Mouse (Mus musculus) neural tube, embryonic 15.5 days (tissue): ENCODE results near the gene Ap5b1. TPM values are rescaled to one million over a fixed set of nuclear protein-coding genes. Genes with fewer than 3 reads are reported as not detected.

Experiments
- ATAC-seq: fragments of 200-750 bp; cut with Nextera tagmentation; 2 replicates; pipeline ENCODE4 v1.8.0; 2017; ENCODE audit warnings: mild to moderate bottlenecking, moderate TSS enrichment, moderate library complexity; ENCODE audit not compliant: low FRiP score
- H3K27ac ChIP-seq: fragments of 300-500 bp; sonication (generic); replicated peaks from 2 replicates; pipeline ENCODE4 v1.5.1; 2015; ENCODE audit warnings: mild to moderate bottlenecking, inconsistent platforms
- H3K27me3 ChIP-seq: fragments of 300-500 bp; sonication (generic); replicated peaks from 2 replicates; pipeline ENCODE4 v1.6.1; 2015; ENCODE audit warnings: inconsistent platforms
- H3K36me3 ChIP-seq: fragments of 300-500 bp; sonication (generic); 2 replicates; pipeline ENCODE4 v1.6.1; 2015; ENCODE audit warnings: inconsistent platforms
- H3K4me1 ChIP-seq: fragments of 300-500 bp; sonication (generic); 2 replicates; pipeline ENCODE4 v1.6.1; 2015; ENCODE audit warnings: inconsistent platforms
- H3K4me2 ChIP-seq: fragments of 300-500 bp; sonication (generic); 2 replicates; pipeline ENCODE4 v1.6.1; 2015; ENCODE audit warnings: inconsistent platforms, mild to moderate bottlenecking, moderate library complexity
- H3K4me3 ChIP-seq: fragments of 300-500 bp; sonication (generic); replicated peaks from 2 replicates; pipeline ENCODE4 v1.5.1; 2015; ENCODE audit warnings: mild to moderate bottlenecking, inconsistent platforms
- H3K9ac ChIP-seq: fragments of 300-500 bp; sonication (generic); replicated peaks from 2 replicates; pipeline ENCODE4 v1.6.1; 2015; ENCODE audit warnings: mild to moderate bottlenecking, inconsistent platforms
- H3K9me3 ChIP-seq: fragments of 300-500 bp; sonication (generic); replicated peaks from 2 replicates; pipeline ENCODE4 v1.6.1; 2016; ENCODE audit warnings: inconsistent platforms
- whole genome bisulfite sequencing: fragments of 180-500 bp; shearing (Covaris S2); methylation state at CpG from one replicate; pipeline ENCODE4 v1.1.7; 2015; ENCODE audit warnings: mixed read lengths; 5-methylcytosine and 5-hydroxymethylcytosine counted together
- polyA plus RNA-seq: library from polyadenylated mRNA; unstranded; fragments of >200 nt; fragmentation: Nextera tagmentation; extraction: Ambion mirVana; gene quantifications from 2 replicates; pipeline ENCODE4 v1.2.1, GENCODE M21; 2015

Ap5b1 gene
- 2.7 and 4.7 TPM in 2 replicates for polyA plus RNA-seq

DNA sequence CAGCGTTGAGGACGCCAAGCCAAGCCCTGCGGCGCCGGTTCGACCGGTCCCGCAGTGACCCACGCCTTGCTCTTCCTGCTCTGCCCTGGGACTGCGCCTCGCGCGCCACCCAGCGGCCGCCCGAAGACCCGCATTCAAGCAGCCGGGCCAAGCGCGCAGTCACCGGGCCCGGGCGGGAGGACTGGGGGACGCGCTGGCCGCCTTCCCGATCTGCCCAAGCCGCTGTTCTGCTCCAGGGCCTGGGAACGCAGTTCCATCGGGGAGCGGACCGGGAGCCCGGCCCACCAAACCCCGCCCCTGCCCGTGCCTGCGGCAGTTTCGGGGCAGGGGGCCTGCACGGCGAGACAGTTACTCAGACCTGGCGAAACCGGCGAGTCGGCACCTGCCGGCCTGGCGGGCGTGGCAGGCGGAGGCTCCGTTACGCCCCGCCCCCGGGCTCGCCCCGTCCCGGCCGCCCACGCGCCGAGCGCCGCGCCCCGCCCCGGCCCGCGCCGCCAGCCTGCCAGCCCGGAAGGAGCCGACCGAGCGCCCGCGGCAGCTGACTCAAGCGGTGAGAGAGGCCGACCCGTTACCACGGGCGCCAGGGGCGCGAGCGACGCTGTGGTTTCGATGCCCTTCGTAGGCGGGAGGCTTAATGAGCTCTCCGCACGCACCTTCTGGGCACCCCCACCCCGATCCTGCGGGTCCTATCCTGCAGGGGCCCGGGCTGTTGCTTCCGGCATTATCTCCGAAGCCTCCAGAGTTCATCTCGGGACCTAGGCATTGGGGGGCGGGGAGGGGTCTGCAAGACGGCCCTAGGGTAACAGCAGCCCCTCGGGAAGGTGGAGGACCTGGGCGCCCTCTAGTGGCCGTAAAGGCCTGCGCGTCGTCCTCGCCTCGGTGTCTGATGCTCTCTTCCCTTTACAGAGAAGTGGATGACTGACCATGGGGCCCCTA, at the start of gene Ap5b1:
Ap5b1 (plus strand) TSS at position 492 of the 936 bp plus-strand sequence.
- under 1% methylated on average over 92 of the region's 102 CpGs for WGBS
- ATAC-seq = peak; percentile 92
- H3K4me1 ChIP-seq = peaks cover 27% of the 10 kb centered on the region
- peak within 1 kb of the TSS; percentile 86 for H3K4me2 ChIP-seq
- H3K9me3 ChIP-seq = no peaks in the 10 kb centered on the region
- peak within 1 kb of the TSS; percentile 87 for H3K4me3 ChIP-seq
- H3K27ac ChIP-seq = peak within 1 kb of the TSS; percentile 89
- H3K27me3 ChIP-seq = peaks cover 37% of the 10 kb centered on the region
- H3K9ac ChIP-seq = peak within 1 kb of the TSS; percentile 78
- H3K36me3 ChIP-seq = peaks cover 20% of the 10 kb centered on the region

DNA sequence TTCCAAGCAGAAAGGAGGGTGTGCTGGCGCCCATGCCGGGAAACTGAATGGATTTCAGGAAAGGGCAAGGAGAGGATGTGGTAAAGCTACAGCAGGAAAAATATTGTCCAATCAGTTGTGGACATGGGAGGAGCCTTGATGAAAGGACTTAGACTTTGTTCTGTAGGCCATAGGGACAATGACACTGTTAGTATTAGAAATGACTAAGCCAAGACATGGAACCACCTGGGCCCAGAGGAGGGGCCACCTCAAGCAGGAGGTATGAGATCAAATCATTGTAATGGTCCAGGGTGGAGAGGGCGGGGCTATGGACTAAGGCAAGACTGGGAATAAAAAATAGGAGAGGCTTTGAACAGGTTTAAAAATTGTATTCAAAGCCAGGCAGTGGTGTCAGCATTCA, 49.1 kb upstream of the Ap5b1 start:
- H3K9ac ChIP-seq = no peak overlapping the region
- no peaks in the 10 kb centered on the region for H3K4me1 ChIP-seq
- H3K4me2 ChIP-seq = no peak overlapping the region
- H3K4me3 ChIP-seq = no peak overlapping the region
- ATAC-seq = no peak
- no peaks in the 10 kb centered on the region for H3K9me3 ChIP-seq
- H3K36me3 ChIP-seq = no peaks in the 10 kb centered on the region
- no peaks in the 10 kb centered on the region for H3K27me3 ChIP-seq
- no peak overlapping the region for H3K27ac ChIP-seq
- WGBS = 88% methylated on average over 3 of the region's 3 CpGs

DNA sequence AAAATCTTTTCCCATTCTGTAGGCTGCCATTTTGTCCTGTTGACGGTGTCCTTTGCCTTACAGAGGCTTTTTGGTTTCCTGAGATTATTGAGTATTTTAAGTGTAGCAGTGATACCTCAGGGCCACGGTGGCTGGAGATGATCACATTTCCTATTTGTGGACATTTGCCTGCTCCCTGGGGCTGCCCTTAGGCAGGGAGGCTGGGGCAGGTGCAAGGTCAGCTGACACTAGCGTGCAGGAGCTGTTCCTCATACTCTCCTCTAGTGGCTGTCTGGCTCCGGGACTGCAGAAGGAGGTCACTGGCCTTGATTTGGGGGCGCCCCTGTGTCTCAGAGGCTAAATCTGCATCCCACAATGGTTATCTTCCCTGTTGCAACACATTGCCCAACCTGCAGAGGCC, 42.6 kb upstream of the Ap5b1 start:
- Histone ChIP-seq H3K27ac (no peak overlapping the region), H3K9ac (no peak overlapping the region), H3K9me3 (no peaks in the 10 kb centered on the region), H3K27me3 (no peaks in the 10 kb centered on the region), H3K36me3 (no peaks in the 10 kb centered on the region), H3K4me3 (no peak overlapping the region), H3K4me2 (no peak overlapping the region), H3K4me1 (peaks cover 13% of the 10 kb centered on the region)
- 75% methylated on average over 5 of the region's 5 CpGs for whole genome bisulfite sequencing
- ATAC-seq = no peak

DNA sequence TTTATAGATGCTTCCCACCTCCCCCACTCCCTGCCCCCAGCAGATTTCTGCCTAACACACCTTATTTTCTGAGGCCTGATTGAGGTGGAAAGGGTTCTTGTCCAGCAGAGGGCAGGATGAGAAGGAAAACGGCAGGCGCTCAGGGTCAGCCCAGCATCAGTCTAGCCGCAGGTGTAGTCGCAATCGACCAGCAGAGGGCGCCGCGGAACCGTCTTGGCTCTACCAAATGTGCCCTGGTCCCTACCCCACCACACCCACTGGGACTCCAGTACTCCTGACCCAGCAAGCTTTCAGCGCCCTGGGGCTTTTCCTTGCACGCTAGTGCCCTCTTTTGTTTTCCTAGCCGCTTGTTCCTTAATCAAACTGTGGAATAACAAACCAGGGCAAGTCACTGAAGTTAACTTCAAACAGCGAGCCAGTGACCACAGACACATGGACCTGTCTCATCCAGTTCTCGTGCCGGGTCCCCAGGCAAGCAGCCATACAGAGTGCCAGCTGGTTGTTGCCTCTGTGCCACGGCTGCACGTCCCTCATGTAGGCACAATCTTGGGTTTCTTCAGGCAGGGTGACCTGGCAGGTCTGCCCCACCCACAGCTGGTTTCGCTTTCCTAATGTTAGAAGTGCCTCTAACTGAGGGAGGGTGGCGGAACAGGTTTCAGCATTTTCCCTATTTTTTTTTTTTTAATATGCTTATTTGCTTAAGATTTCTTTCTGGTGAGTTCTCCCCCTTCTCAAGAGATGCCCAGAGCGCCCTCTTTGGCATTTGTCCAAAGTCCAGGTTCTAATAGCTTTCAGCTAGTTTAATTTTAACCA, 38.3 kb upstream of the Ap5b1 start:
- peak; percentile 84; the same call in 1 of the 2 replicates for ATAC-seq

DNA sequence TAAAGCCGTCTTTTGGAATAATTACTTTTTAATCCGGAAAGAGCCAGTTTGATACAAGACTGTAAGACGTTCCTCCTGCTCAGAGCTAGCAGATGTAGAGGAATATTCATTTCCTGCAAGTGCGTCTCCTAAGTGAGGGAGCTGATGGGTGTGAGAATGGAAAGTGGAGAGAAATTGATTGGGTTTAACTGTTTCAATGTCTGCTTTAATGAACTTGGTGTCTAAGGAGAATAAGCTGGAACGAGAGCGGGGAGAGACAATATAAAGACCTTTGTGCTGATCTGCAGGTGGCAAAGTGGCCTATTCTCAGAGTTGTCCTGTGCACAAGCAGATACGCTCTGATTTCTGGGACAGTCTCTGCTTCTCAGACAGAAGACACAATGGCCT, 37.7 kb upstream of the Ap5b1 start:
- Histone ChIP-seq H3K9ac (no peak overlapping the region), H3K27me3 (peaks cover 8% of the 10 kb centered on the region; the same call in 1 of the 2 replicates), H3K27ac (no peak overlapping the region), H3K4me2 (peak overlapping the region; percentile 48; the same call in 1 of the 2 replicates), H3K4me1 (peaks cover 15% of the 10 kb centered on the region), H3K4me3 (no peak overlapping the region), H3K9me3 (no peaks in the 10 kb centered on the region), H3K36me3 (no peaks in the 10 kb centered on the region)
- no peak for ATAC-seq
- WGBS = 23% methylated on average over 7 of the region's 7 CpGs

More for the DNA sequence above, 38.3 kb upstream of the Ap5b1 start:
- Histone ChIP-seq H3K9me3 (no peaks in the 10 kb centered on the region), H3K27me3 (peaks cover 8% of the 10 kb centered on the region; the same call in 1 of the 2 replicates), H3K36me3 (no peaks in the 10 kb centered on the region), H3K4me1 (peaks cover 15% of the 10 kb centered on the region), H3K4me3 (0 out of 2 replicates have a peak overlapping the region, but pooled peaks have one; percentile 2), H3K9ac (no peak overlapping the region), H3K4me2 (peak overlapping the region; percentile 48), H3K27ac (no peak overlapping the region)
- 13% methylated on average over 20 of the region's 20 CpGs for WGBS

DNA sequence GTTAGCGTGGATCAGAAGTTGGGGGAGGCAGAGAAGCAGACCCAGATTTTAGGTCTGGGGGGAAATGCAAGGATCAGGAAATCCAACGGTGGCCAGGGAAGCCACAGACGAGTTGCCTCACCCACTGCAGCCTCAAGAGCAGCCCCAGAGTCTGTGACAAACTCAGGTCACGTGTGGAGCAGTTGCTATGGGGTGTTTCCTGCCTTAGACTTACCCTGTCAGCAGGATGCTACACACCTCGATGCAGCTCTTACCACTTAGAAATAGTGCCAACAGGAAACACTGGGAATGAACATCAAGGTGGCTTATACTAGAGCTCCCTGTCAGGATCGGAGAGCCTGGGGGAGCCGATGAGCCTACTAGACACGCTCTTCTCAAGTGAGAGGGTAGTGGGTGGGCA, 35.3 kb upstream of the Ap5b1 start:
- WGBS = 76% methylated on average over 8 of the region's 8 CpGs

DNA sequence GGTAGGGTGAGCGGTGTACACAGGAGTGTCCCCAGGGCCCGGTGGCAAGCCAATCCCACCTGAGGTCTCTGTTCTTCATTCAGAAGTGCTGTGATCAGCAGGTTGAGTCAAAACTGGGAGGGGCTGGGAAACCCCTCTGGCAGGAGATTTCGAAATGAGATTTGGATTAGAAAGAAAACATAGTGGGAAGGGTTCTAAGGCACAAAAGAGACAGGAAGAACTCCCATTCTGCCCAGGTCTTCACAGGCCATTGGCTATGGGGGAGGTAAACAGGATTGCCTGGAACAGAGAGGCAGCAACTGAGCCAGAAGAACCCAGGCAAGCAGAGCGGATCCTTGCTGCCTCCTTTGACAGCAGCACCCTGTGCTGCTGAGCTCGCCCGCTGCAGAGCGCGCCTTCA, 29.0 kb upstream of the Ap5b1 start:
- H3K4me1 ChIP-seq = no peaks in the 10 kb centered on the region
- H3K4me3 ChIP-seq = no peak overlapping the region
- H3K9me3 ChIP-seq = no peaks in the 10 kb centered on the region
- no peaks in the 10 kb centered on the region for H3K27me3 ChIP-seq
- no peak overlapping the region for H3K9ac ChIP-seq
- no peak overlapping the region for H3K4me2 ChIP-seq
- H3K36me3 ChIP-seq = no peaks in the 10 kb centered on the region
- no peak overlapping the region for H3K27ac ChIP-seq
- 81% methylated on average over 8 of the region's 8 CpGs for WGBS
- ATAC-seq = no peak

More for the DNA sequence above, 35.3 kb upstream of the Ap5b1 start:
- H3K27me3 ChIP-seq = peaks cover 8% of the 10 kb centered on the region; the same call in 1 of the 2 replicates
- H3K9ac ChIP-seq = no peak overlapping the region
- H3K4me3 ChIP-seq = no peak overlapping the region
- no peaks in the 10 kb centered on the region for H3K36me3 ChIP-seq
- H3K4me2 ChIP-seq = no peak overlapping the region
- H3K4me1 ChIP-seq = peaks cover 15% of the 10 kb centered on the region
- no peak for ATAC-seq
- no peaks in the 10 kb centered on the region for H3K9me3 ChIP-seq
- no peak overlapping the region for H3K27ac ChIP-seq

DNA sequence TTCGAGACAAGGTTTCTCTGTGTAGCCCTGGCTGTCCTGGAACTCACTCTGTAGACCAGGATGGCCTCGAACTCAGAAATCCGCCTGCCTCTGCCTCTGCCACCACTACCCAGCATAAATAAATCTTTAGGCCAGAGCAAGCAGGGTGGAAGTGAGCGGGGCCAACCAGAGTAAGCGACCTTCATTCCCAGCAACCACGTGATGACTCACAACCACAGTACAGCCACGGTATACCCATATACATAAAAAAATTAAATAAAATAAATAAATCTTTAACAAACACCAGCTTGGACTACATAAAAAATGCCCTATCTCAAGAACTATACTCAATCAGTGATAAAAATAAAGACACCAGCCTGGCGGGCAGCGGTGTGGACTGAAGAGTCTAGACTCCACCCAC, 24.5 kb upstream of the Ap5b1 start:
- Histone ChIP-seq H3K27ac (no peak overlapping the region), H3K36me3 (no peaks in the 10 kb centered on the region), H3K9me3 (no peaks in the 10 kb centered on the region), H3K9ac (no peak overlapping the region), H3K4me3 (no peak overlapping the region), H3K4me2 (no peak overlapping the region), H3K27me3 (no peaks in the 10 kb centered on the region), H3K4me1 (no peaks in the 10 kb centered on the region)
- WGBS = 91% methylated on average over 9 of the region's 9 CpGs
- ATAC-seq = no peak

DNA sequence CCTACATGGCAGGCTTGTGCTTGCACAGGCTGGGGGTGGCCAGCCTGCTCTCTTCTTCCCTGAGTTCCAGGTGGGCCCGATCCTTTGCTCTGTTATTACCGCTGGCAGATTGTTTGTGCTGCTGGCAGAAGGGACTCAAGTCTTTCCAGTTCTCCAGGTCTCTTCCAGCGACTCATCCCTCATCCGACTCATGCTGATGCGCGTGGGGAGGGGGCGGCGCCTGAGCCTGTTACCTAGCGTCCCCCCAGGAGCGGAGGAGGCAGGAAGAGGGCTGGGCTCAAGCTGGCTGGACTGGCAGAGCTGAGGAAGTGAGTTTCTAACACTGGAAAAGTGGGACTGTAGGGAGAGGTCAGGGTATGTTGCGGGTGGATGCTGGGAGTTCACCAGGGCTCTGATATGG, 23.8 kb upstream of the Ap5b1 start:
- H3K36me3 ChIP-seq = no peaks in the 10 kb centered on the region
- H3K4me3 ChIP-seq = no peak overlapping the region
- ATAC-seq = no peak
- no peaks in the 10 kb centered on the region for H3K27me3 ChIP-seq
- 65% methylated on average over 11 of the region's 11 CpGs for WGBS
- no peak overlapping the region for H3K9ac ChIP-seq
- no peak overlapping the region for H3K27ac ChIP-seq
- no peak overlapping the region for H3K4me2 ChIP-seq
- H3K9me3 ChIP-seq = no peaks in the 10 kb centered on the region
- no peaks in the 10 kb centered on the region for H3K4me1 ChIP-seq

DNA sequence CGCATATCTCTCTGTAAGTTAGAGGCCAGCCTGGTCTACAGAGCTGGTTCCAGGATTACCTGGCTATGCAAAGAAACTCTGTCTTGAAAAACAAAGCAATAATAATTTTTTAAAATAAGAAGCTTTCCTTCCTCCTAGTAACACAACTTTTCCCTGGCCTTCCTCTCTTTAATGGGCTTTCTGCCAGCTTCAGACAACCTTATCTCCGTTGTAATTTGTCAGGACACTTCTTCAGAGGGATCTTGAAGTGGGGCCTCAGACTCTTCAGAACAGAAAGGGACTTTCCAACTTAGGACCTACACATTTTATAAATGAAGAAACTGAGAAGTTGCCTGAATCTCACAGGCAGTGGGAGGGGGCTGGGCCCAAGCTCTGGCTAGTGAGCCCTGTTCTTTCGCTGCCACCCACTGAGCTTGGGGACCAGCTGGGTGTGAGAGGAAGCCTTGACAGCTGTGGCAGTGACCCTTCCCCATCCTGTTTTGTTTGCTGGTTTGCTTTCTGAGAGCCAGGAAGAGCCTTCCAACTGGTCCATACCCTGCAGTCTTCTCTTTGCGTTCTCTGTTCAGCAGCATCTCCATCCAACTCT, 20.3 kb upstream of the Ap5b1 start:
- no peaks in the 10 kb centered on the region for H3K9me3 ChIP-seq
- H3K9ac ChIP-seq = no peak overlapping the region
- no peaks in the 10 kb centered on the region for H3K4me1 ChIP-seq
- H3K27ac ChIP-seq = no peak overlapping the region
- H3K4me3 ChIP-seq = no peak overlapping the region
- no peaks in the 10 kb centered on the region for H3K36me3 ChIP-seq
- H3K27me3 ChIP-seq = no peaks in the 10 kb centered on the region
- no peak for ATAC-seq
- WGBS = 79% methylated on average over 4 of the region's 4 CpGs
- no peak overlapping the region for H3K4me2 ChIP-seq

DNA sequence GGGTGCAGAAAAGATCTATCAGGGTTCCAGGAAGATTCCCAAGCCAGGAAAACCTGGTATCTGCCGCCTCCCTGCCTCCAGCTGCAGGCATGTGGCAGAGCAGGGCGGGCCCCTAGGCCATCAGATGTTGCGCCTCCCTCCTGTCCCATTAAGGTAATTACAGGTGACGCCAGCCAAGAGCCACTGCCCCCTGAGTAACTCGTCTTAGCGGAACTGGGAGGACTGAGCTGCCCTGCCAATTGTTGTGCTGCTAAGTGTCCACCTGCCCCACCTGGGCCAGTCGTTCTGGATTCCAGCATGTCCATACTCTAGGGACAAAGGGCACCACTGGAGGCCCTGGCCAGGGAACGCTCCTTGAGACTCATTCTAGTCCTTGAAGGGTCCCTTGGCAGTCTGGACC, 14.0 kb upstream of the Ap5b1 start:
- Histone ChIP-seq H3K9ac (no peak overlapping the region), H3K4me1 (no peaks in the 10 kb centered on the region), H3K27ac (no peak overlapping the region), H3K36me3 (no peaks in the 10 kb centered on the region), H3K4me3 (no peak overlapping the region), H3K27me3 (peaks cover 32% of the 10 kb centered on the region), H3K4me2 (no peak overlapping the region), H3K9me3 (no peaks in the 10 kb centered on the region)
- WGBS = 54% methylated on average over 8 of the region's 8 CpGs
- ATAC-seq = no peak
